Mouse (Mus musculus): ENCODE measurements around the gene Igsf11. TPM values are rescaled to one million over a fixed set of nuclear protein-coding genes. Genes with fewer than 3 reads are reported as not detected.

Igsf11 gene
- total and polyA plus RNA-seq, 3 experiments = not detected

GRCm38 (mm10) chr16:38945111-38945510, 52.6 kb downstream of the Igsf11 start:
- DNase-seq (ENCODE audit: low read depth, low spot score) = no peak
- H3K9ac ChIP-seq (ENCODE audit: control insufficient read depth, low read depth, low read length, poor library complexity, severe bottlenecking) = no peak overlapping the region

GRCm38 (mm10) chr16:38945581-38945981, 53.1 kb downstream of the Igsf11 start:
- no peak for DNase-seq (ENCODE audit: low read depth, low spot score)
- Histone ChIP-seq H3K9ac (ENCODE audit: control insufficient read depth, low read depth, low read length, poor library complexity, severe bottlenecking) (no peak overlapping the region), H3K27ac (ENCODE audit: control insufficient read depth, low read depth, low read length) (no peak overlapping the region), H3K79me2 (ENCODE audit: control insufficient read depth, insufficient read depth, low read length, poor library complexity) (no peaks in the 10 kb centered on the region), H3K36me3 (ENCODE audit: control insufficient read depth in 1 of 2, insufficient read depth in 2 of 2, low read length in 2 of 2) (no peaks in the 10 kb centered on the region), H3K4me3 (ENCODE audit: control insufficient read depth in 1 of 2, insufficient read depth in 1 of 2, low read depth in 2 of 2, low read length in 2 of 2) (no peak overlapping the region), H3K27me3 (ENCODE audit: control insufficient read depth in 1 of 2, insufficient read depth in 2 of 2, low read length in 2 of 2) (no peaks in the 10 kb centered on the region), H3K4me1 (ENCODE audit: control insufficient read depth in 1 of 2, insufficient read depth in 2 of 2, low read length in 2 of 2) (no peaks in the 10 kb centered on the region), H3K9me3 (replicated peaks; ENCODE audit: insufficient read depth, low read length) (no peaks in the 10 kb centered on the region)
- no peak for TF ChIP-seq E2F4 (IDR thresholded peaks at IDR 0.05; ENCODE audit: borderline replicate concordance, low read depth, low read length)
- no peak for TF ChIP-seq ETS1 (IDR thresholded peaks at IDR 0.05; ENCODE audit: low read depth, low read length)
- TF ChIP-seq JUND (IDR thresholded peaks at IDR 0.05; ENCODE audit: low read depth, low read length) = no peak
- no peak for TF ChIP-seq EP300 (IDR thresholded peaks at IDR 0.05; ENCODE audit: low read depth in 1 of 2, low read length in 2 of 2)
- TF ChIP-seq TAL1 (IDR thresholded peaks at IDR 0.05; ENCODE audit: low read length) = no peak
- no peak for TF ChIP-seq BHLHE40 (IDR thresholded peaks at IDR 0.05; ENCODE audit: borderline replicate concordance, low read depth, low read length)
- TF ChIP-seq MAZ (IDR thresholded peaks at IDR 0.05; ENCODE audit: low read depth, low read length) = no peak

More at GRCm38 (mm10) chr16:38945111-38945510, 52.6 kb downstream of the Igsf11 start:
- H3K9me3 ChIP-seq (replicated peaks; ENCODE audit: insufficient read depth, low read length) = no peaks in the 10 kb centered on the region
- no peak overlapping the region for H3K4me3 ChIP-seq (ENCODE audit: control insufficient read depth in 1 of 2, insufficient read depth in 1 of 2, low read depth in 2 of 2, low read length in 2 of 2)
- no peak overlapping the region for H3K27ac ChIP-seq (ENCODE audit: control insufficient read depth, low read depth, low read length)
- no peaks in the 10 kb centered on the region for H3K4me1 ChIP-seq (ENCODE audit: control insufficient read depth in 1 of 2, insufficient read depth in 2 of 2, low read length in 2 of 2)
- TF ChIP-seq MAZ (IDR thresholded peaks at IDR 0.05; ENCODE audit: low read depth, low read length) = no peak
- no peak for TF ChIP-seq ZMIZ1 (IDR thresholded peaks at IDR 0.05; ENCODE audit: low read depth, low read length)
- H3K36me3 ChIP-seq (ENCODE audit: control insufficient read depth in 1 of 2, insufficient read depth in 2 of 2, low read length in 2 of 2) = no peaks in the 10 kb centered on the region
- no peaks in the 10 kb centered on the region for H3K27me3 ChIP-seq (ENCODE audit: control insufficient read depth in 1 of 2, insufficient read depth in 2 of 2, low read length in 2 of 2)
- H3K79me2 ChIP-seq (ENCODE audit: control insufficient read depth, insufficient read depth, low read length, poor library complexity) = no peaks in the 10 kb centered on the region

GRCm38 (mm10) chr16:38946453-38946852, 54.0 kb downstream of the Igsf11 start:
- H3K27me3 ChIP-seq (ENCODE audit: control insufficient read depth in 1 of 2, insufficient read depth in 2 of 2, low read length in 2 of 2) = no peaks in the 10 kb centered on the region
- H3K9me3 ChIP-seq (replicated peaks; ENCODE audit: insufficient read depth, low read length) = no peaks in the 10 kb centered on the region
- no peaks in the 10 kb centered on the region for H3K79me2 ChIP-seq (ENCODE audit: control insufficient read depth, insufficient read depth, low read length, poor library complexity)
- no peaks in the 10 kb centered on the region for H3K4me1 ChIP-seq (ENCODE audit: control insufficient read depth in 1 of 2, insufficient read depth in 2 of 2, low read length in 2 of 2)
- DNase-seq (ENCODE audit: low read depth, low spot score) = no peak
- no peak overlapping the region for H3K4me3 ChIP-seq (ENCODE audit: control insufficient read depth in 1 of 2, insufficient read depth in 1 of 2, low read depth in 2 of 2, low read length in 2 of 2)
- H3K36me3 ChIP-seq (ENCODE audit: control insufficient read depth in 1 of 2, insufficient read depth in 2 of 2, low read length in 2 of 2) = no peaks in the 10 kb centered on the region
- H3K9ac ChIP-seq (ENCODE audit: control insufficient read depth, low read depth, low read length, poor library complexity, severe bottlenecking) = no peak overlapping the region
- TF ChIP-seq TBP (IDR thresholded peaks at IDR 0.05; ENCODE audit: low read depth, low read length) (no peak), CHD1 (IDR thresholded peaks at IDR 0.05; ENCODE audit: low read depth, low read length) (no peak), USF2 (IDR thresholded peaks at IDR 0.05; ENCODE audit: borderline replicate concordance in 1 of 2, insufficient read depth in 1 of 2, low read depth in 1 of 2, low read length in 2 of 2) (no peak), GATA1 (IDR thresholded peaks at IDR 0.05; ENCODE audit: low read depth, low read length) (no peak), USF1 (IDR thresholded peaks at IDR 0.05; ENCODE audit: low read depth, low read length) (no peak), SMC3 (IDR thresholded peaks at IDR 0.05; ENCODE audit: low read depth, low read length) (no peak), CHD2 (IDR thresholded peaks at IDR 0.05; ENCODE audit: low read length) (no peak)
- H3K27ac ChIP-seq (ENCODE audit: control insufficient read depth, low read depth, low read length) = no peak overlapping the region
